12 mouse cellular contexts compared by ENCODE assay signal in the genomic region with DNA sequence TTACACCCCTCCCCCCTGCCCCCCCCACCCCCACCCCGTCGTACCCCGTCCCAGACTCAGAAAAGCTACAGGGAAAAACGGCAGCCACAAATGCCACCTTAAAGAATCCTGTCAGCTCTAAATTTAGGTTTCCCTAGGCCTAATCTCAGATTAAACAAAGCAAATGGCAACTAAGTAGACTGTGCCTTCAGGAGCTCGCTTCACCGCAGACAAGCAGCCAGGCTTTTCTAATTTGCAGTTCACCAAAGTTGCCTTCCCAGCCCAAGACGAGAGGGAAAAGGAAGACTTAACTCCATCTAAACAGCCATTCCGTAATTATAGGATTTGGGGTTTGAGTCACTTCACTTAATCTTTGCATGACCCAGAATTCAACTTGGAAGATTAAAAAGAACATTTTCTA. TPM values are rescaled to one million over a fixed set of nuclear protein-coding genes. Genes with fewer than 3 reads are reported as not detected.
DNase-seq lines count a peak whose midpoint lies in the region; ATAC-seq lines count a peak whose summit lies in the region.
"Had no signal": no experiment of that assay in that cellular context is flagged by ENCODE, and none has a peak within 500 bp of the region (broad histone marks: within the 10 kb centered on the region; RNA-seq: fewer than 3 reads in every experiment).

No protein-coding gene starts in this region.

- no peaks in the 10 kb centered on the region for H3K36me3 ChIP-seq in forebrain, embryonic 12.5 days (replicated peaks)
- no peaks in the 10 kb centered on the region for H3K36me3 ChIP-seq in forebrain, embryonic 15.5 days
- no peaks in the 10 kb centered on the region for H3K36me3 ChIP-seq in kidney, embryonic 14.5 days (ENCODE audit: control insufficient read depth, insufficient read depth, low read length)
- H3K36me3 ChIP-seq in embryonic facial prominence, embryonic 10.5 days (replicated peaks), result no peaks in the 10 kb centered on the region
- H3K36me3 ChIP-seq in limb, embryonic 13.5 days, result no peaks in the 10 kb centered on the region
- H3K36me3 ChIP-seq: G1E had no signal

- H3K27me3 ChIP-seq in forebrain, embryonic 12.5 days, result peaks cover 22% of the 10 kb centered on the region
- no peaks in the 10 kb centered on the region for H3K27me3 ChIP-seq in forebrain, embryonic 15.5 days
- H3K27me3 ChIP-seq in kidney, embryonic 14.5 days (ENCODE audit: control insufficient read depth, insufficient read depth, low read length), result peaks cover 9% of the 10 kb centered on the region; the same call in 1 of the 2 replicates
- peaks cover 44% of the 10 kb centered on the region for H3K27me3 ChIP-seq in embryonic facial prominence, embryonic 10.5 days (replicated peaks; ENCODE audit: low read depth, poor library complexity, severe bottlenecking)
- peaks cover 18% of the 10 kb centered on the region for H3K27me3 ChIP-seq in limb, embryonic 13.5 days

- H3K4me1 ChIP-seq in forebrain, embryonic 12.5 days, result peaks cover 12% of the 10 kb centered on the region; the same call in 1 of the 2 replicates
- peaks cover 7% of the 10 kb centered on the region for H3K4me1 ChIP-seq in forebrain, embryonic 15.5 days
- no peaks in the 10 kb centered on the region for H3K4me1 ChIP-seq in kidney, embryonic 14.5 days (ENCODE audit: control insufficient read depth, insufficient read depth, low read length)
- peaks cover 21% of the 10 kb centered on the region for H3K4me1 ChIP-seq in embryonic facial prominence, embryonic 10.5 days
- peaks cover 18% of the 10 kb centered on the region for H3K4me1 ChIP-seq in limb, embryonic 13.5 days

- WGBS in forebrain, embryonic 12.5 days, result 5% methylated on average over 8 of the region's 8 CpGs
- WGBS in forebrain, embryonic 15.5 days, result 6% methylated on average over 8 of the region's 8 CpGs
- 21% methylated on average over 8 of the region's 8 CpGs for WGBS in kidney, embryonic 14.5 days
- 7% methylated on average over 8 of the region's 8 CpGs for WGBS in embryonic facial prominence, embryonic 10.5 days
- WGBS in limb, embryonic 13.5 days, result 8% methylated on average over 8 of the region's 8 CpGs

- no peak overlapping the region for H3K27ac ChIP-seq in forebrain, embryonic 12.5 days
- no peak overlapping the region for H3K27ac ChIP-seq in forebrain, embryonic 15.5 days (replicated peaks)
- H3K27ac ChIP-seq in kidney, embryonic 14.5 days (ENCODE audit: low read depth, low read length), result no peak overlapping the region
- H3K27ac ChIP-seq in embryonic facial prominence, embryonic 10.5 days (replicated peaks), result no peak overlapping the region
- H3K27ac ChIP-seq in limb, embryonic 13.5 days, result no peak overlapping the region
- H3K27ac ChIP-seq: gastrocnemius, adult 2 months had no signal

- H3K9ac ChIP-seq in forebrain, embryonic 12.5 days, result no peak overlapping the region
- no peak overlapping the region for H3K9ac ChIP-seq in forebrain, embryonic 15.5 days (replicated peaks)
- H3K9ac ChIP-seq in kidney, embryonic 14.5 days (ENCODE audit: low read depth, low read length), result no peak overlapping the region
- H3K9ac ChIP-seq in limb, embryonic 13.5 days, result no peak overlapping the region

- ATAC-seq in forebrain, embryonic 12.5 days (ENCODE audit: low FRiP score), result no peak
- no peak for ATAC-seq in forebrain, embryonic 15.5 days (replicated peaks)
- ATAC-seq in kidney, embryonic 14.5 days (ENCODE audit: low FRiP score, low TSS enrichment), result no peak
- no peak for ATAC-seq in limb, embryonic 13.5 days (ENCODE audit: low FRiP score, low read depth)

- no peak for DNase-seq in kidney, adult 9 months
- peak; percentile 13 for DNase-seq in embryonic facial prominence, embryonic 10.5 days (ENCODE audit: low spot score)
- no peak for DNase-seq in adrenal gland, postnatal 14 days
- no peak for DNase-seq in adrenal gland, adult 2 months
- DNase-seq: cerebellum, adult 9-10 months; gastrocnemius, adult 2 months; right cerebral cortex, adult 18-20 months had no signal

- no peaks in the 10 kb centered on the region for H3K9me3 ChIP-seq in forebrain, embryonic 12.5 days
- no peaks in the 10 kb centered on the region for H3K9me3 ChIP-seq in forebrain, embryonic 15.5 days
- no peaks in the 10 kb centered on the region for H3K9me3 ChIP-seq in kidney, embryonic 14.5 days (ENCODE audit: control insufficient read depth, low read length)
- no peaks in the 10 kb centered on the region for H3K9me3 ChIP-seq in embryonic facial prominence, embryonic 10.5 days
- no peaks in the 10 kb centered on the region for H3K9me3 ChIP-seq in limb, embryonic 13.5 days
- H3K9me3 ChIP-seq: G1E had no signal

- peak overlapping the region; percentile 58 for H3K4me2 ChIP-seq in forebrain, embryonic 12.5 days
- no peak overlapping the region for H3K4me2 ChIP-seq in forebrain, embryonic 15.5 days (replicated peaks)
- H3K4me2 ChIP-seq in kidney, embryonic 14.5 days (replicated peaks; ENCODE audit: low read depth, low read length), result peak overlapping the region; percentile 35; the same call in 1 of the 2 replicates
- H3K4me2 ChIP-seq in limb, embryonic 13.5 days (replicated peaks), result peak overlapping the region; percentile 62

- peak overlapping the region; percentile 31 for H3K4me3 ChIP-seq in forebrain, embryonic 12.5 days (replicated peaks)
- no peak overlapping the region for H3K4me3 ChIP-seq in forebrain, embryonic 15.5 days
- no peak overlapping the region for H3K4me3 ChIP-seq in kidney, embryonic 14.5 days (ENCODE audit: low read length)
- peak overlapping the region; percentile 53 for H3K4me3 ChIP-seq in embryonic facial prominence, embryonic 10.5 days
- H3K4me3 ChIP-seq in limb, embryonic 13.5 days, result no peak overlapping the region

RNA-seq across cellular contexts. Expression of gene Paqr9, which starts 23.1 kb away (rescaled TPM):
- polyA plus RNA-seq in forebrain, embryonic 12.5 days (2016; fragmentation: Nextera tagmentation; extraction: Ambion mirVana), result 0.46 and 0.88 TPM in 2 replicates
- 2.9 and 3.2 TPM in 2 replicates for polyA plus RNA-seq in forebrain, embryonic 15.5 days (2015; fragmentation: Nextera tagmentation; extraction: Ambion mirVana)
- 0.46 and 0.54 TPM in 2 replicates for polyA plus RNA-seq in kidney, embryonic 14.5 days (2014; fragmentation: Nextera tagmentation; extraction: Ambion mirVana)
- polyA plus RNA-seq in embryonic facial prominence, embryonic 10.5 days (2016; fragmentation: Nextera tagmentation; extraction: Ambion mirVana), result 0.16 and 0.19 TPM in 2 replicates
- 0.10 and 0.24 TPM in 2 replicates for polyA plus RNA-seq in limb, embryonic 13.5 days (2015; fragmentation: Nextera tagmentation; extraction: Ambion mirVana)
- 9.8 and 20.8 TPM in 2 replicates for total RNA-seq in adrenal gland, postnatal 14 days (2021)
- total RNA-seq in adrenal gland, adult 2 months (2021), result 10 to 100 TPM; 10.4 to 12.1 TPM
- polyA plus RNA-seq in adrenal gland, adult 2 months (2012; rRNA removed), result 14.2 and 23.5 TPM in 2 replicates
- polyA plus RNA-seq: G1E had no signal

RNA-seq across cellular contexts. Expression of gene Pcolce2, which starts 54.8 kb away (rescaled TPM):
- polyA plus RNA-seq in forebrain, embryonic 12.5 days (2016; fragmentation: Nextera tagmentation; extraction: Ambion mirVana), result 2.6 and 3.4 TPM in 2 replicates
- 2.0 and 2.4 TPM in 2 replicates for polyA plus RNA-seq in forebrain, embryonic 15.5 days (2015; fragmentation: Nextera tagmentation; extraction: Ambion mirVana)
- polyA plus RNA-seq in kidney, embryonic 14.5 days (2014; fragmentation: Nextera tagmentation; extraction: Ambion mirVana), result 1.5 and 1.6 TPM in 2 replicates
- polyA plus RNA-seq in embryonic facial prominence, embryonic 10.5 days (2016; fragmentation: Nextera tagmentation; extraction: Ambion mirVana), result 4.5 and 5.5 TPM in 2 replicates
- polyA plus RNA-seq in limb, embryonic 13.5 days (2015; fragmentation: Nextera tagmentation; extraction: Ambion mirVana), result 17.0 and 20.3 TPM in 2 replicates
- 3.4 and 5.0 TPM in 2 replicates for total RNA-seq in adrenal gland, postnatal 14 days (2021)
- total RNA-seq in adrenal gland, adult 2 months (2021), result 1 to 10 TPM; 5.6 to 8.0 TPM
- polyA plus RNA-seq in adrenal gland, adult 2 months (2012; rRNA removed), result 0.18 and 0.34 TPM in 2 replicates
- polyA plus RNA-seq: G1E had no signal

Comparison
In these comparisons a context has a peak if more than half of its experiments do, and no peak if none do; other contexts are left out.
1. H3K4me3 ChIP-seq: peak in forebrain, embryonic 12.5 days (single experiment) and embryonic facial prominence, embryonic 10.5 days (single experiment); none in forebrain, embryonic 15.5 days (single experiment), kidney, embryonic 14.5 days (single experiment) and limb, embryonic 13.5 days (single experiment).